Mouse (Mus musculus) neutrophil, adult 59 days (primary cell): ENCODE results near the gene Asb7. TPM values are rescaled to one million over a fixed set of nuclear protein-coding genes. Genes with fewer than 3 reads are reported as not detected.

ENCODE experiments used
- total RNA-seq, 2 experiments: library from RNA; stranded (reverse); gene quantifications; 1 replicate in 1 of 2; 2 replicates in 1 of 2; pipeline ENCODE4 v1.2.4; 2023

Gene Asb7
- total RNA-seq, result 10 to 100 TPM; 49.6 to 53.2 TPM

DNA sequence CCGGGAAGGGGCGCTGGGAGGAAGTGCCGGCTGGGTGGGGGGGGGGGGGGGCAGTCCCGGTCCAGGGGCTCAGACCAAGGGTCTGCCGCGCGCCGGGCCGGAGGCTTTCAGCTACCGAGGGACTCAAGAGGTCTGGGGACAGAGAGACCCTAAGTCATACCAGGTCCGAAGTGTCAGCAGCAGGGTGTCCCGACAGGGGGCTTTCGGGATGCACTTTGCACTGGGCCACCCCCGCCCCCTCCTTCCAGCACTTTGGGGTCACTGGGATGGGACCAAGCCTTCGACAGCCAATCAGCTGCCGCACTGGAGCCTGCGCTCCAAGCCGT lies at the start of gene Asb7:
TSS of gene Asb7 (minus strand) at position 303 of the 326 bp plus-strand sequence.

GRCm38 (mm10) chr7:66689620-66690360 lies 394 bp upstream of the Asb7 start, which contains the start of gene Lins1:
Gene Lins1 (plus strand): TSS chr7:66689889.

Other genes with a start within 250 kb of the Asb7 start
- 10 to 100 TPM; 18.0 to 22.0 TPM for gene Lins1, start 293 bp upstream of the Asb7 start, total RNA-seq
- under 1 TPM in 1 of 2 experiments, not detected in 1; 0.29 TPM for gene Cers3, start 53.9 kb upstream of the Asb7 start, total RNA-seq
- under 1 TPM in 1 of 2 experiments, not detected in 1; 0.22 TPM for gene Adamts17, start 150.1 kb upstream of the Asb7 start, total RNA-seq